Mouse (Mus musculus) hindbrain, embryonic 10.5 days (tissue): Measurements from ENCODE around the gene Eif4a2. TPM values are rescaled to one million over a fixed set of nuclear protein-coding genes. Genes with fewer than 3 reads are reported as not detected.

Experiments
- DNase-seq: peaks from one replicate; pipeline ENCODE4 v3.0.0-alpha.2; 2017; ENCODE audit warnings: low spot score
- H3K27ac ChIP-seq: fragments of 300-500 bp; sonication (generic); 2 replicates; pipeline ENCODE4 v1.5.1; 2016; ENCODE audit warnings: mild to moderate bottlenecking, moderate library complexity
- H3K27me3 ChIP-seq: fragments of 300-500 bp; sonication (generic); 2 replicates; pipeline ENCODE4 v1.6.1; 2016; ENCODE audit warnings: mild to moderate bottlenecking; ENCODE audit not compliant: poor library complexity, insufficient read depth, severe bottlenecking
- H3K36me3 ChIP-seq: fragments of 300-500 bp; sonication (generic); 2 replicates; pipeline ENCODE4 v1.6.1; 2016; ENCODE audit warnings: mild to moderate bottlenecking, moderate library complexity
- H3K4me1 ChIP-seq: fragments of 300-500 bp; sonication (generic); replicated peaks from 2 replicates; pipeline ENCODE4 v1.6.1; 2016; ENCODE audit warnings: mild to moderate bottlenecking
- H3K4me3 ChIP-seq: fragments of 300-500 bp; sonication (generic); 2 replicates; pipeline ENCODE4 v1.5.1; 2016; ENCODE audit warnings: mild to moderate bottlenecking, moderate library complexity
- H3K9me3 ChIP-seq: fragments of 300-500 bp; sonication (generic); 2 replicates; pipeline ENCODE4 v1.6.1; 2016; ENCODE audit warnings: mild to moderate bottlenecking, moderate library complexity
- WGBS: fragments of 180-500 bp; shearing (Covaris S2); methylation state at CpG from one replicate; pipeline ENCODE4 v1.1.7; 2016; 5-methylcytosine and 5-hydroxymethylcytosine counted together
- polyA plus RNA-seq: library from polyadenylated mRNA; unstranded; fragments of >200 nt; fragmentation: Nextera tagmentation; extraction: Ambion mirVana; gene quantifications from 2 replicates; pipeline ENCODE4 v1.2.1, GENCODE M21; 2016

Eif4a2 gene
- polyA plus RNA-seq, 1 experiment from 2014 or later = 133 TPM

GRCm38 (mm10) chr16:23109350-23110280 lies 2.4 kb downstream of the Eif4a2 start:
- WGBS = 67% methylated on average over 5 of the region's 5 CpGs
- H3K27me3 ChIP-seq = no peaks in the 10 kb centered on the region
- peaks cover 62% of the 10 kb centered on the region for H3K36me3 ChIP-seq
- no peaks in the 10 kb centered on the region for H3K9me3 ChIP-seq
- H3K27ac ChIP-seq = peak overlapping the region; percentile 99
- DNase-seq = no peak
- peak overlapping the region; percentile 98 for H3K4me3 ChIP-seq
- peaks cover 21% of the 10 kb centered on the region for H3K4me1 ChIP-seq

GRCm38 (mm10) chr16:23112348-23112747 lies 5.1 kb downstream of the Eif4a2 start:
- Histone ChIP-seq H3K27me3 (no peaks in the 10 kb centered on the region), H3K9me3 (no peaks in the 10 kb centered on the region), H3K4me3 (no peak overlapping the region), H3K27ac (no peak overlapping the region), H3K36me3 (peaks cover 90% of the 10 kb centered on the region), H3K4me1 (peaks cover 17% of the 10 kb centered on the region)
- DNase-seq = no peak
- 87% methylated on average over 12 of the region's 12 CpGs for WGBS

GRCm38 (mm10) chr16:23112861-23113435 lies 5.7 kb downstream of the Eif4a2 start:
- no peaks in the 10 kb centered on the region for H3K9me3 ChIP-seq
- peaks cover 17% of the 10 kb centered on the region for H3K4me1 ChIP-seq
- peaks cover 96% of the 10 kb centered on the region for H3K36me3 ChIP-seq
- H3K27ac ChIP-seq = no peak overlapping the region
- no peak overlapping the region for H3K4me3 ChIP-seq
- no peak for DNase-seq
- no peaks in the 10 kb centered on the region for H3K27me3 ChIP-seq
- 64% methylated on average over 9 of the region's 9 CpGs for WGBS

- Histone ChIP-seq H3K36me3 (peaks cover 95% of the 10 kb centered on the region), H3K4me3 (no peak overlapping the region)
- no peak for DNase-seq
Observed at GRCm38 (mm10) chr16:23113903-23114302, 6.7 kb downstream of the Eif4a2 start.

GRCm38 (mm10) chr16:23114339-23115171 lies 7.3 kb downstream of the Eif4a2 start:
- Histone ChIP-seq H3K4me1 (peaks cover 9% of the 10 kb centered on the region), H3K27ac (no peak overlapping the region), H3K36me3 (peaks cover 95% of the 10 kb centered on the region), H3K27me3 (no peaks in the 10 kb centered on the region), H3K4me3 (no peak overlapping the region), H3K9me3 (no peaks in the 10 kb centered on the region)
- no peak for DNase-seq
- WGBS = 78% methylated on average over 5 of the region's 5 CpGs

More at GRCm38 (mm10) chr16:23113903-23114302, 6.7 kb downstream of the Eif4a2 start:
- Histone ChIP-seq H3K9me3 (no peaks in the 10 kb centered on the region), H3K27ac (no peak overlapping the region), H3K27me3 (no peaks in the 10 kb centered on the region), H3K4me1 (peaks cover 16% of the 10 kb centered on the region)

GRCm38 (mm10) chr16:23115486-23115885 lies 8.2 kb downstream of the Eif4a2 start:
- Histone ChIP-seq H3K4me3 (no peak overlapping the region), H3K4me1 (no peaks in the 10 kb centered on the region; the same call in 1 of the 2 replicates), H3K36me3 (peaks cover 95% of the 10 kb centered on the region), H3K9me3 (no peaks in the 10 kb centered on the region), H3K27ac (no peak overlapping the region), H3K27me3 (no peaks in the 10 kb centered on the region)
- no peak for DNase-seq
- 87% methylated on average over 3 of the region's 3 CpGs for WGBS

- H3K27ac ChIP-seq = no peak overlapping the region
- DNase-seq = no peak
- H3K36me3 ChIP-seq = peaks cover 95% of the 10 kb centered on the region
- WGBS = 71% methylated on average over 4 of the region's 4 CpGs
- H3K9me3 ChIP-seq = no peaks in the 10 kb centered on the region
- H3K27me3 ChIP-seq = no peaks in the 10 kb centered on the region
- no peak overlapping the region for H3K4me3 ChIP-seq
- no peaks in the 10 kb centered on the region for H3K4me1 ChIP-seq
Observed at GRCm38 (mm10) chr16:23117173-23117572, 9.9 kb downstream of the Eif4a2 start.

- DNase-seq = no peak
- Histone ChIP-seq H3K4me1 (peaks cover 8% of the 10 kb centered on the region), H3K36me3 (peaks cover 74% of the 10 kb centered on the region), H3K27me3 (no peaks in the 10 kb centered on the region), H3K27ac (no peak overlapping the region), H3K4me3 (no peak overlapping the region), H3K9me3 (no peaks in the 10 kb centered on the region)
- WGBS = 94% methylated on average over 3 of the region's 3 CpGs
Observed at GRCm38 (mm10) chr16:23122446-23122845, 15.2 kb downstream of the Eif4a2 start.

- H3K4me1 ChIP-seq = peaks cover 8% of the 10 kb centered on the region
- no peaks in the 10 kb centered on the region for H3K27me3 ChIP-seq
- 95% methylated on average over 4 of the region's 4 CpGs for WGBS
- H3K36me3 ChIP-seq = peaks cover 68% of the 10 kb centered on the region
- H3K4me3 ChIP-seq = no peak overlapping the region
- no peak for DNase-seq
- no peak overlapping the region for H3K27ac ChIP-seq
- H3K9me3 ChIP-seq = no peaks in the 10 kb centered on the region
Observed at GRCm38 (mm10) chr16:23123104-23123503, 15.9 kb downstream of the Eif4a2 start.

GRCm38 (mm10) chr16:23124398-23124797 lies 17.2 kb downstream of the Eif4a2 start:
- Histone ChIP-seq H3K36me3 (peaks cover 56% of the 10 kb centered on the region), H3K4me3 (no peak overlapping the region)
- 95% methylated on average over 4 of the region's 4 CpGs for WGBS

GRCm38 (mm10) chr16:23127311-23127672 lies 20.0 kb downstream of the Eif4a2 start:
- WGBS = under 1% methylated on average over 4 of the region's 4 CpGs
- Histone ChIP-seq H3K27me3 (no peaks in the 10 kb centered on the region), H3K9me3 (no peaks in the 10 kb centered on the region), H3K4me3 (peak overlapping the region; percentile 83), H3K4me1 (peaks cover 19% of the 10 kb centered on the region), H3K36me3 (peaks cover 28% of the 10 kb centered on the region), H3K27ac (peak overlapping the region; percentile 99)
- no peak for DNase-seq

More at GRCm38 (mm10) chr16:23124398-23124797, 17.2 kb downstream of the Eif4a2 start:
- Histone ChIP-seq H3K27me3 (no peaks in the 10 kb centered on the region), H3K4me1 (peaks cover 19% of the 10 kb centered on the region), H3K9me3 (no peaks in the 10 kb centered on the region), H3K27ac (no peak overlapping the region)
- DNase-seq = no peak

- DNase-seq = peak; percentile 93
- WGBS = under 1% methylated on average over 51 of the region's 51 CpGs
Observed at GRCm38 (mm10) chr16:23127673-23128375, 20.6 kb downstream of the Eif4a2 start, which contains the start of gene Rfc4. Gene Rfc4 (minus strand): TSS chr16:23127737.

More at GRCm38 (mm10) chr16:23127673-23128375, 20.6 kb downstream of the Eif4a2 start, which contains the start of gene Rfc4:
- Histone ChIP-seq H3K4me1 (peaks cover 19% of the 10 kb centered on the region), H3K36me3 (peaks cover 22% of the 10 kb centered on the region), H3K27ac (peak within 1 kb of the TSS; percentile 99), H3K27me3 (no peaks in the 10 kb centered on the region), H3K4me3 (peak within 1 kb of the TSS; percentile 83), H3K9me3 (no peaks in the 10 kb centered on the region)
